Mouse (Mus musculus) lung, adult 2 months (tissue): ENCODE measurements around the gene Elob.

Experiments used
- CTCF ChIP-seq: fragments of 200-500 bp; IDR thresholded peaks from 2 replicates; pipeline ENCODE4 v1.5.1; 2011; ENCODE audit warnings: mild to moderate bottlenecking, low read length, control low read depth; ENCODE audit not compliant: insufficient read depth
- POLR2A ChIP-seq: fragments of 200-500 bp; IDR thresholded peaks from 2 replicates; pipeline ENCODE4 v1.6.1; 2011; ENCODE audit warnings: low read depth, mild to moderate bottlenecking, control low read depth, low read length, borderline replicate concordance; ENCODE audit errors: extremely low read depth

DNA sequence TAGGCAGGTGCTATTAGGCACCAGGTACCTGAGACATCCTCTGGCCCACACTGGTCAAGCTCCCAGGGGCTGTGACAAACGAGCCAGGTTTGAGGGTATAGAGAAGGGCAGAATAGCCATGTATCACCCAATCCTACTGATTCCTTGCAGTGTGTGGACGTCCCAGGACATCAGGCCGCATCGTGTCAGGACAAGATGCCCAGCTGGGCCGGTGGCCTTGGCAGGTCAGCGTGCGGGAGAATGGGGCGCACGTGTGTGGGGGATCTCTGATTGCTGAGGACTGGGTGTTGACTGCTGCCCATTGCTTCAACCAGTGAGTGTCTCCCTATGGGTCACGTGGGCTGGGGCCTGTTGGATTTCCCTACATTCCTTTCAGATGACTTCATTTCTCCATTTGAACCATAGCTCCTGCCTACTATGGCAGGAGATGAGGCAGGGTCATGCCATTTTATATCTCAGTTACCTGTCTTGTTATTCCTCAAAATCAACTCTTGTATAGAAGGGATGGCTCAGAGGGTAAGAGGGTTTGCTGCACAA, 25.4 kb upstream of the Elob start:
- TF ChIP-seq POLR2A: no peak
- TF ChIP-seq CTCF: no peak
